Mouse (Mus musculus) stomach, embryonic 15.5 days (tissue): ENCODE measurements at regions not wholly inside any gene's neighbourhood (a gene's known extent, or its start where the extent isn't known, plus 50 kb on each side); places are given as distances from the start of the nearest gene placed in this dataset.

Source experiments
- ATAC-seq: fragments of 200-750 bp; cut with Nextera tagmentation; 2 replicates; pipeline ENCODE4 v1.8.0; 2017; ENCODE audit warnings: low read depth, moderate number of reproducible peaks, moderate TSS enrichment; ENCODE audit not compliant: insufficient read depth, low FRiP score
- H3K27ac ChIP-seq: fragments of 300-500 bp; sonication (generic); 2 replicates; pipeline ENCODE4 v1.5.1; 2015; ENCODE audit warnings: mild to moderate bottlenecking, inconsistent platforms
- H3K27me3 ChIP-seq: fragments of 300-500 bp; sonication (generic); replicated peaks from 2 replicates; pipeline ENCODE4 v1.6.1; 2015; ENCODE audit warnings: inconsistent platforms
- H3K36me3 ChIP-seq: fragments of 300-500 bp; sonication (generic); 2 replicates; pipeline ENCODE4 v1.6.1; 2015; ENCODE audit warnings: inconsistent platforms
- H3K4me1 ChIP-seq: fragments of 300-500 bp; sonication (generic); 2 replicates; pipeline ENCODE4 v1.6.1; 2015; ENCODE audit warnings: inconsistent platforms
- H3K4me2 ChIP-seq: fragments of 300-500 bp; sonication (generic); 2 replicates; pipeline ENCODE4 v1.6.1; 2015; ENCODE audit warnings: mild to moderate bottlenecking, inconsistent platforms
- H3K4me3 ChIP-seq: fragments of 300-500 bp; sonication (generic); replicated peaks from 2 replicates; pipeline ENCODE4 v1.5.1; 2015; ENCODE audit warnings: inconsistent platforms
- H3K9ac ChIP-seq: fragments of 300-500 bp; sonication (generic); 2 replicates; pipeline ENCODE4 v1.6.1; 2015; ENCODE audit warnings: inconsistent platforms
- H3K9me3 ChIP-seq: fragments of 300-500 bp; sonication (generic); 2 replicates; pipeline ENCODE4 v1.6.1; 2016; ENCODE audit warnings: inconsistent platforms
- WGBS: fragments of 180-500 bp; shearing (Covaris S2); methylation state at CpG from one replicate; pipeline ENCODE4 v1.1.7; 2015; 5-methylcytosine and 5-hydroxymethylcytosine counted together

DNA sequence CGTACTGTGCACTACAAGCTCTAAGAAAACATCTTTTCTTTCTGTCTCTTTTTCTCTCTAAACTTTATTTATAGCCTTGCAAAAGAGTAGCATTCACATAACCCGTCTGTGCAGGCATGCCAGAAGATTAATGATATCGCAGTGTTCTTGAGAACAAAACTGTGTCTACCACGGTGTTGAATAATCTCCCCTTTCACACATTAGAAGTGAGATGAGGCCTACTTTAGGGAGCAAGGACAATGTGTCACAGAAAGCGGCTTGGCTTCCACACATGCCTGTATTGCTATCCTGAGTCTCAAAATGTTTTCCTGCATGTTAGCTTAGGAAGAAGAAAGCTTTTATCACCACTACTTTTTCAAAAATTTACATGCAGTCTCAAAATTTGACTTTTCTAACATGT, 170.1 kb upstream of the Mef2c start:
- H3K27ac ChIP-seq: no peak overlapping the region
- no peak overlapping the region for H3K4me3 ChIP-seq
- no peaks in the 10 kb centered on the region for H3K27me3 ChIP-seq
- no peak for ATAC-seq
- no peaks in the 10 kb centered on the region for H3K36me3 ChIP-seq
- H3K4me1 ChIP-seq: no peaks in the 10 kb centered on the region
- H3K9me3 ChIP-seq: no peaks in the 10 kb centered on the region
- no peak overlapping the region for H3K4me2 ChIP-seq
- H3K9ac ChIP-seq: no peak overlapping the region
- 31% methylated on average over 5 of the region's 5 CpGs for WGBS

DNA sequence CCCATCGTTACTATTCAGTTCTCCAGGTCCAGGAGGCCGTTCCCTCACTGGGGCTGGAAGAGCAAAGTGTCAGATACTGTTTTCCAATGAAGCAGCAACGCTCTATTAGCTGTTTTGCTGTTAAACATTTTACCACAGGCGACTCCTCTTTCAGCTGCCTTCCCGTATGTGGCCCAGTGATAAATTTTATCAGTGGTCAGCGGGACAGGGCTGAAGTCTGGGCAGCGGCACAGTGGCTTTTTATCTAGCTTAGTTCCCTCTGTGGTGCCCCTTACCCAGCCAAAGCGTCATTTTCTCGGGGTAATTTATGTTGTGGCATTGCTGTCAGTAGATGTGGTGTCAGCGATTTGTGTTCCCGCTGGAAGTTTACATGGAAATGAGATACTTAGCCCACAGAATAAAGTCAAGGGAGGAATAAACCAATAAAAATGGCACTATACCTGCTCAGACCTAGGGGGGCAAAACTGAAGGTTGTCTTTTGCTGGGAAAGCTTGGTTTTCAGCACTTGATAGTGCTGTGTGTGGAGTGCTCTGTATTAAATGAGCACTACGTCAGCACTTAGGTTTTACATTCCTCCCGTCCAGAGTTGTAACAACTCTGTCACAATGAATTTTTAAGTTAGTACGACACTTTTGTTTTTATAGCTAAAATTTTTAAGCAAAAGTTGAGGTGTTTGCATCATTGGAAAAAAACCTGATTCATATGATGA, 159.1 kb upstream of the Mef2c start:
- H3K9ac ChIP-seq: no peak overlapping the region
- H3K27ac ChIP-seq: no peak overlapping the region
- H3K27me3 ChIP-seq: no peaks in the 10 kb centered on the region
- 66% methylated on average over 14 of the region's 14 CpGs for WGBS
- no peak overlapping the region for H3K4me2 ChIP-seq
- no peaks in the 10 kb centered on the region for H3K9me3 ChIP-seq
- H3K36me3 ChIP-seq: no peaks in the 10 kb centered on the region
- no peaks in the 10 kb centered on the region for H3K4me1 ChIP-seq
- no peak overlapping the region for H3K4me3 ChIP-seq
- peak; percentile 96 for ATAC-seq

DNA sequence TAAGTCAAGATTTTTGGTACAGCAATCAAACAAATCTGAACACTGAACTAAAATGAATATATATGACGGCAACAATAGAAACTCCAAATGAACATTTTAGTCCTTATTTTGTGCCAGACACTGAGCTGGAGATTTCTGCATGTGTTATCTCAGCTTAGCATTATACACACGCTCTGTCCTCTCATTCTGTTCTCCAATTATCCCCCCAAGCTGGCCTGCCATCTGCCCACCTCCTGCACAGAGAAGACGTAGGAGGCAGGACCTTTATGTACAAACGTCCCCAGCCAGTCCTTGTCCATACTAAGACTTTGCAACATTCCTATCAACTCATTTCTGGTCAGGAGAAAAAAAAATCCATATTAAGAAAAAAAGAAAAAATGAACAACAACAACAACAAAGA, 148.5 kb upstream of the Mef2c start:
- no peak overlapping the region for H3K4me3 ChIP-seq
- no peaks in the 10 kb centered on the region for H3K36me3 ChIP-seq
- no peak for ATAC-seq
- H3K9ac ChIP-seq: no peak overlapping the region
- H3K27me3 ChIP-seq: no peaks in the 10 kb centered on the region
- H3K27ac ChIP-seq: no peak overlapping the region
- H3K4me2 ChIP-seq: no peak overlapping the region
- no peaks in the 10 kb centered on the region for H3K9me3 ChIP-seq
- 85% methylated on average over 4 of the region's 4 CpGs for WGBS
- H3K4me1 ChIP-seq: no peaks in the 10 kb centered on the region

GRCm38 (mm10) chr13:83360529-83360928, 143.3 kb upstream of the Mef2c start:
- H3K9ac ChIP-seq: no peak overlapping the region
- no peak overlapping the region for H3K27ac ChIP-seq
- 46% methylated on average over 2 of the region's 2 CpGs for WGBS
- no peak overlapping the region for H3K4me3 ChIP-seq
- H3K4me1 ChIP-seq: no peaks in the 10 kb centered on the region
- no peaks in the 10 kb centered on the region for H3K36me3 ChIP-seq
- no peaks in the 10 kb centered on the region for H3K27me3 ChIP-seq
- no peak for ATAC-seq
- no peaks in the 10 kb centered on the region for H3K9me3 ChIP-seq
- H3K4me2 ChIP-seq: no peak overlapping the region

- no peaks in the 10 kb centered on the region for H3K9me3 ChIP-seq
- H3K4me1 ChIP-seq: no peaks in the 10 kb centered on the region
- no peak overlapping the region for H3K4me3 ChIP-seq
- no peaks in the 10 kb centered on the region for H3K27me3 ChIP-seq
- H3K27ac ChIP-seq: no peak overlapping the region
- WGBS: 79% methylated on average over 8 of the region's 8 CpGs
- no peak for ATAC-seq
- H3K9ac ChIP-seq: no peak overlapping the region
- no peak overlapping the region for H3K4me2 ChIP-seq
- H3K36me3 ChIP-seq: no peaks in the 10 kb centered on the region
Observed at GRCm38 (mm10) chr13:83376097-83376797, 127.6 kb upstream of the Mef2c start.

GRCm38 (mm10) chr13:83378644-83379043, 125.2 kb upstream of the Mef2c start:
- no peak for ATAC-seq
- H3K4me1 ChIP-seq: no peaks in the 10 kb centered on the region
- WGBS: 47% methylated on average over 3 of the region's 3 CpGs
- no peaks in the 10 kb centered on the region for H3K36me3 ChIP-seq
- no peak overlapping the region for H3K4me3 ChIP-seq
- H3K4me2 ChIP-seq: no peak overlapping the region
- no peak overlapping the region for H3K9ac ChIP-seq
- H3K27ac ChIP-seq: no peak overlapping the region
- H3K9me3 ChIP-seq: no peaks in the 10 kb centered on the region
- H3K27me3 ChIP-seq: no peaks in the 10 kb centered on the region

GRCm38 (mm10) chr13:83382609-83383008, 121.2 kb upstream of the Mef2c start:
- WGBS: 82% methylated on average over 3 of the region's 3 CpGs
- H3K36me3 ChIP-seq: no peaks in the 10 kb centered on the region
- H3K4me1 ChIP-seq: no peaks in the 10 kb centered on the region
- no peaks in the 10 kb centered on the region for H3K27me3 ChIP-seq
- no peak overlapping the region for H3K4me3 ChIP-seq
- no peak overlapping the region for H3K27ac ChIP-seq
- H3K9me3 ChIP-seq: no peaks in the 10 kb centered on the region
- no peak overlapping the region for H3K4me2 ChIP-seq
- H3K9ac ChIP-seq: no peak overlapping the region
- ATAC-seq: peak; percentile 94

DNA sequence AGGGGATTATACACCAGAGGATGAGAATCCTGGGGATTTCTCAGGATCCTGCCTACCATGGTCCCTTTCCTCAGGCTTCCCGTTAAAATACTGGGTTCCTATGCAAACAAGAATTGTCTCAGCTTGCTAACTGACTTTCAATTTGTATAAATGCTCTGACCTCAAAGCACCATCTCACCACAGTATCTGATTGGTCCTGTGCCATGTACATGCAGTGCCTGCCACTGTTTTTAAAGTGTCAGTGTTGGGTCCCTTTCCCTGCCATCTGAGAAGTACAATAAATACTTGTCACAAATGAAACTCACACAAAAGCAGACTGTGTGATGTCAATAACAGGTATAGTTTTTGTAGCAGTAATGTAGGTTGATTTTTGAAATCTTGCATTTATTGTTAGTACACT, 109.1 kb upstream of the Mef2c start:
- Histone ChIP-seq H3K4me3 (no peak overlapping the region), H3K9ac (no peak overlapping the region), H3K27ac (no peak overlapping the region), H3K36me3 (no peaks in the 10 kb centered on the region), H3K4me2 (no peak overlapping the region), H3K27me3 (no peaks in the 10 kb centered on the region), H3K4me1 (no peaks in the 10 kb centered on the region), H3K9me3 (no peaks in the 10 kb centered on the region)
- 64% methylated on average over 1 of the region's 1 CpGs for WGBS
- no peak for ATAC-seq

- Histone ChIP-seq H3K9ac (no peak overlapping the region), H3K4me1 (no peaks in the 10 kb centered on the region), H3K4me3 (no peak overlapping the region), H3K4me2 (no peak overlapping the region), H3K27ac (no peak overlapping the region), H3K9me3 (no peaks in the 10 kb centered on the region), H3K36me3 (no peaks in the 10 kb centered on the region), H3K27me3 (no peaks in the 10 kb centered on the region)
- ATAC-seq: no peak
- 90% methylated on average over 6 of the region's 6 CpGs for WGBS
Observed at GRCm38 (mm10) chr13:83399381-83399780, 104.5 kb upstream of the Mef2c start.

DNA sequence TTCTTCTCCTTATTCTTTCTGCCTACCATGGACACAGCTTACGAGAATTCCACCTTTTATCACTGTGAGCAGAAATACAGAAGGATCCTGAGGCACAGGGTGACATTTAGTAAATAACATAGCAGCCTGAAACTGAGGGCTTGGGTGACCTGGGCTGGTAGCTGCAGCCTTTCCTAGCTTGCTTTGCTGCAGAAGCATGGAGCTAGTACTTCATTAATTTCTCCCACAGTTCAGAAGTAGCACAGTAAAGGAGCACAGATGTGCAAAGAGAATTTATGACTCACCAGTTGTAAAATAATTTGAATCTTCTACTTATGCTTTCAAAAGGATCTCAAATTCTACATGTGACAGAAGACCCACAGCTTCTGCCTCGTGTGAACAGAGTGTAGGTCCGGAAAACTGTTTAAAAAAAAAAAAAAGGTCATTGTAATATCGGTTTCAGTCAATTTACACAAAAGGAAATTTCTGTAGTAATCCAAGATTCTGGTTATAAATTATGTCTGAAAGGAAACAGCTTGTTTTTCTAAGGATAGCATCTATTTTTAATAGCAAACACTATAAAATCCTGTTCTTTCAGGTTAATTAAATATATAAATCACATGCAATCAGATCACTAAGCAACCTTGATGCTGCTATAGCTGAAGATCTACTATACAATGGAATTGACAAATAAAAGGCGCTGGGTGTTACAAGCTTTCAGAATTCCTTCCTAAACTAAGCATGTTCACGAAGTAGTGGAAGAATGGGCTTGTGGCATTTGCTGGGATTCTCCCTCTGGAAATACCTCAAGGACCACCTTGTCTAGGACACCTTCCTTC, 64.0 kb upstream of the Mef2c start:
- ATAC-seq: no peak
- H3K9me3 ChIP-seq: no peaks in the 10 kb centered on the region
- 60% methylated on average over 6 of the region's 6 CpGs for WGBS

DNA sequence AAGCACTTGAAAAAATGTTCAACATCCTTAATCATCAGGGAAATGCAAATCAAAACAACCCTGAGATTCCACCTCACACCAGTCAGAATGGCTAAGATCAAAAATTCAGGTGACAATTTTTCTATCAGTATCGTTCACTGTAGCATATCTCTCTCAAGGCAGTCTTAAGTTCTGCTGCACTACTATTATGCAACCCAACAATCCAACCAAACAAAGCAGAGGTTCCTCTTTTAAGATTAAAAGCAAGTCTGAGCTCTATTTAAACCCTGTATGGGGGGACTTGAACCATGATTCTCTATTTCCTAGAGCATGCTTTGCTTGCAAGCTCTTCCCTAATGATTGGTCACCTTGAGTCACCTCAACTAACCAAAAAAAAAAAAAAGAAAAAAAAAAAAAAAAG, 59.6 kb upstream of the Mef2c start:
- no peak overlapping the region for H3K4me3 ChIP-seq
- no peaks in the 10 kb centered on the region for H3K9me3 ChIP-seq
- no peaks in the 10 kb centered on the region for H3K27me3 ChIP-seq
- no peak overlapping the region for H3K9ac ChIP-seq
- no peak for ATAC-seq
- WGBS: 92% methylated on average over 1 of the region's 1 CpGs
- H3K36me3 ChIP-seq: no peaks in the 10 kb centered on the region
- H3K4me1 ChIP-seq: no peaks in the 10 kb centered on the region
- no peak overlapping the region for H3K27ac ChIP-seq
- H3K4me2 ChIP-seq: no peak overlapping the region

More for the DNA sequence above, 64.0 kb upstream of the Mef2c start:
- Histone ChIP-seq H3K9ac (no peak overlapping the region), H3K27ac (no peak overlapping the region), H3K4me3 (no peak overlapping the region), H3K4me2 (no peak overlapping the region), H3K4me1 (no peaks in the 10 kb centered on the region), H3K36me3 (no peaks in the 10 kb centered on the region), H3K27me3 (no peaks in the 10 kb centered on the region)

DNA sequence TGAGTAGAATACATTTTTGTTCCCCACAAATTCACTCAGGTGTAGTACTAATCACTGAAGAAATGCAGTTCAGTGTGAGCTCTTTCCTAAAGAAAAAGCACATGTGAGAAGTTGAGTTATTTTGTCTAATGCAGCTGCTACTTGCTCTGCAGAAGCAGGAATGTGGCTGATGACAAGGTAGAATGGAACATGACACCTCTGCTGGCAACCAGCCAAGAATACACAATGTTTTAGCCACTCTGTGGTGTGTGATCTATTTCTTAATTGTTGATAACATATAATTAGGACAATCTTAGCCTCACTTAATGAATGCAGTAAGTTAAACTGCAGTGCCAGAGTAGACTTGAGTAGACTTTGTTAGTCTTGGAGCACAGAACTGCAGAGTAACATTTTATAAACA, 53.0 kb upstream of the Mef2c start:
- Histone ChIP-seq H3K4me2 (no peak overlapping the region), H3K9ac (no peak overlapping the region), H3K27ac (no peak overlapping the region), H3K4me3 (no peak overlapping the region), H3K4me1 (no peaks in the 10 kb centered on the region), H3K27me3 (no peaks in the 10 kb centered on the region), H3K36me3 (no peaks in the 10 kb centered on the region), H3K9me3 (no peaks in the 10 kb centered on the region)
- no peak for ATAC-seq
